Mouse (Mus musculus): Measurements from ENCODE around the gene Eri2. TPM values are rescaled to one million over a fixed set of nuclear protein-coding genes. Genes with fewer than 3 reads are reported as not detected.
"Not testable (repeated sequence)": the region's sequence is repeated elsewhere in the genome, so short reads cannot be mapped to it uniquely, and the experiment has no call there.

The Eri2 gene
- total and polyA plus RNA-seq, 3 experiments: 0.30 to 6.1 (median 5.2) TPM

- DNase-seq: peak; percentile 9
Measured at GRCm38 (mm10) chr7:119744321-119744720, 49.5 kb downstream of the Eri2 start.

- not testable (repeated sequence) for DNase-seq
Measured at GRCm38 (mm10) chr7:119739798-119740468, 53.9 kb downstream of the Eri2 start.

GRCm38 (mm10) chr7:119738877-119739276, 55.0 kb downstream of the Eri2 start:
- DNase-seq: no peak

- peak; percentile 22 for DNase-seq
Measured at GRCm38 (mm10) chr7:119731262-119731661, 62.6 kb downstream of the Eri2 start.

GRCm38 (mm10) chr7:119727621-119728020, 66.2 kb downstream of the Eri2 start:
- peak; percentile 49 for DNase-seq

- DNase-seq: no peak
Measured at GRCm38 (mm10) chr7:119720947-119721310, 72.9 kb downstream of the Eri2 start.

- peak; percentile 95 for DNase-seq
Measured at GRCm38 (mm10) chr7:119720253-119720946, 73.5 kb downstream of the Eri2 start, which contains the start of gene Thumpd1. Gene Thumpd1, minus strand, starts transcription at chr7:119720798.

Other genes with a start within 250 kb of the Eri2 start
- under 1 TPM in 1 of 2 experiments, not detected in 1; 0.48 TPM for gene Acsm2, start 239.7 kb downstream of the Eri2 start, total RNA-seq (2021)
- gene Acsm2, start 239.7 kb downstream of the Eri2 start, polyA plus RNA-seq (2012; rRNA removed): not detected in 2 replicates
- under 1 TPM; 0.31 to 0.98 TPM for gene Acsm1, start 187.0 kb downstream of the Eri2 start, total RNA-seq (2021)
- gene Acsm1, start 187.0 kb downstream of the Eri2 start, polyA plus RNA-seq (2012; rRNA removed): 0.15 TPM in 1 of 2 replicates, not detected in the other
- not detected for gene Acsm4, start 104.0 kb downstream of the Eri2 start, total RNA-seq (2021)
- gene Acsm4, start 104.0 kb downstream of the Eri2 start, polyA plus RNA-seq (2012; rRNA removed): not detected in 2 replicates
- gene Thumpd1, start 73.3 kb downstream of the Eri2 start, total RNA-seq (2021): 10 to 100 TPM; 25.8 to 34.1 TPM
- 9.8 and 14.0 TPM in 2 replicates for gene Thumpd1, start 73.3 kb downstream of the Eri2 start, polyA plus RNA-seq (2012; rRNA removed)
- 10 to 100 TPM; 48.2 to 53.9 TPM for gene Acsm3, start 33.1 kb downstream of the Eri2 start, total RNA-seq (2021)
- 2.7 and 4.1 TPM in 2 replicates for gene Acsm3, start 33.1 kb downstream of the Eri2 start, polyA plus RNA-seq (2012; rRNA removed)
- gene Rexo5, start 52 bp downstream of the Eri2 start, total RNA-seq (2021): 1 to 10 TPM; 5.9 to 6.5 TPM
- gene Rexo5, start 52 bp downstream of the Eri2 start, polyA plus RNA-seq (2012; rRNA removed): 0.49 and 1.5 TPM in 2 replicates
- 10 to 100 TPM; 11.4 to 12.3 TPM for gene Lyrm1, start 101.8 kb upstream of the Eri2 start, total RNA-seq (2021)
- 0.38 and 0.83 TPM in 2 replicates for gene Lyrm1, start 101.8 kb upstream of the Eri2 start, polyA plus RNA-seq (2012; rRNA removed)
- 10 to 100 TPM; 26.8 to 44.8 TPM for gene Dcun1d3, start 102.2 kb upstream of the Eri2 start, total RNA-seq (2021)
- gene Dcun1d3, start 102.2 kb upstream of the Eri2 start, polyA plus RNA-seq (2012; rRNA removed): 6.5 and 6.7 TPM in 2 replicates

Data from adrenal gland, adult 2 months (tissue).